Mouse (Mus musculus) G1E (cell line): ENCODE measurements around the gene Htr2a. TPM values are rescaled to one million over a fixed set of nuclear protein-coding genes. Genes with fewer than 3 reads are reported as not detected.

Source experiments
- ATAC-seq: 2 replicates; pipeline ENCODE4 v1.8.0; 2016; ENCODE audit warnings: mild to moderate bottlenecking; ENCODE audit not compliant: insufficient number of reproducible peaks, poor library complexity, low FRiP score, severe bottlenecking; ENCODE audit errors: extremely low read depth
- DNase-seq: peaks from one replicate; pipeline ENCODE4 v3.0.0; 2012; ENCODE audit warnings: low spot score
- H3K27me3 ChIP-seq: 2 replicates; pipeline ENCODE4 v1.6.1; 2012; ENCODE audit warnings: mild to moderate bottlenecking, low read length, inconsistent platforms; ENCODE audit not compliant: insufficient read depth
- H3K36me3 ChIP-seq: replicated peaks from 2 replicates; pipeline ENCODE3; 2012; ENCODE audit warnings: mild to moderate bottlenecking, inconsistent platforms
- H3K4me1 ChIP-seq: 2 replicates; pipeline ENCODE4 v1.6.1; 2012; ENCODE audit warnings: low read depth, low read length, inconsistent platforms, mixed read lengths; ENCODE audit not compliant: insufficient read depth
- H3K4me3 ChIP-seq: 2 replicates; pipeline ENCODE4 v1.5.1; 2012; ENCODE audit warnings: low read depth, mild to moderate bottlenecking, inconsistent platforms, low read length, moderate library complexity, mixed read lengths
- H3K9me3 ChIP-seq: replicated peaks from 2 replicates; pipeline ENCODE4 v1.6.1; 2012; ENCODE audit warnings: inconsistent platforms
- CTCF ChIP-seq: IDR thresholded peaks from 2 replicates; pipeline ENCODE4 v1.5.1; 2012; ENCODE audit warnings: low read depth, low read length, inconsistent platforms, mixed read lengths
- GATA1 ChIP-seq: IDR thresholded peaks from 2 replicates; pipeline ENCODE4 v1.6.1; 2012; ENCODE audit warnings: borderline replicate concordance, low read length, inconsistent platforms, mixed read lengths
- GATA2 ChIP-seq: IDR thresholded peaks from 2 replicates; pipeline ENCODE4 v1.6.1; 2012; ENCODE audit warnings: low read depth, low read length, inconsistent platforms, borderline replicate concordance
- POLR2AphosphoS5 ChIP-seq: IDR thresholded peaks from 2 replicates; pipeline ENCODE4 v1.6.1; 2012; ENCODE audit warnings: low read depth, low read length, inconsistent platforms; ENCODE audit not compliant: insufficient replicate concordance
- TAL1 ChIP-seq: conservative IDR thresholded peaks from 2 replicates; pipeline ENCODE4 v1.6.1; 2012; ENCODE audit warnings: low read depth, low read length, inconsistent platforms, mixed read lengths
- polyA plus RNA-seq: library from polyadenylated mRNA; stranded (reverse); fragments of >175 nt; gene quantifications from 2 replicates; pipeline ENCODE4 v1.2.3, GENCODE M21; 2012
- total RNA-seq, 2 experiments: library from RNA; stranded (forward) in 1 of 2; stranded (reverse) in 1 of 2; fragments of 200-1000 nt in 1 of 2; fragments of >200 nt in 1 of 2; fragmentation: Nextera tagmentation in 1 of 2; gene quantifications; 2 replicates each; pipeline ENCODE4 v1.2.3; 2014 to 2017

Htr2a gene
- total and polyA plus RNA-seq, 3 experiments = 0.16 TPM; not detected in 2

DNA sequence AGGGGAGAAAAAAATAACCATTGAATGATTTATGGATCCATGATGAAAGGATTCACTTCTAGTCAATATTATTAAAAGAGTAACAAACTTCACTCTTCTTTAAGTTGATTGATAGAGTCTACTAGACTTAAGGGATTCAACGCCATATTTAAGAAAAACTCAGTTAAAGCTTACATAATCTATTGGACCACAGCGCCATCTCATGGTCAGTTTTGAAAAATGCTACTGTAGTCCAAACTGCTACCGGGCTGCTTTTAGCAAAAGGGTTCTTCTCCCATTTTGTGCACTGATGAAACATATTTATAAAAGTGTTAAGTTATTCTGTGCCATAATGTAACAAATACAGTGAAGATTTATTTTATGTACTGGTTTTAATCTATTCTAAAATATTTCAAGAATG, 68.4 kb downstream of the Htr2a start:
- no peak for TF ChIP-seq CTCF
- TF ChIP-seq GATA2 = no peak
- no peak for TF ChIP-seq TAL1
- TF ChIP-seq POLR2AphosphoS5 = no peak
- TF ChIP-seq GATA1 = no peak
- Histone ChIP-seq H3K27me3 (peaks cover 11% of the 10 kb centered on the region), H3K9me3 (no peaks in the 10 kb centered on the region), H3K36me3 (no peaks in the 10 kb centered on the region), H3K4me3 (no peak overlapping the region), H3K4me1 (peaks cover 5% of the 10 kb centered on the region)
- peak; percentile 21 for DNase-seq
- ATAC-seq = peak; percentile 45

DNA sequence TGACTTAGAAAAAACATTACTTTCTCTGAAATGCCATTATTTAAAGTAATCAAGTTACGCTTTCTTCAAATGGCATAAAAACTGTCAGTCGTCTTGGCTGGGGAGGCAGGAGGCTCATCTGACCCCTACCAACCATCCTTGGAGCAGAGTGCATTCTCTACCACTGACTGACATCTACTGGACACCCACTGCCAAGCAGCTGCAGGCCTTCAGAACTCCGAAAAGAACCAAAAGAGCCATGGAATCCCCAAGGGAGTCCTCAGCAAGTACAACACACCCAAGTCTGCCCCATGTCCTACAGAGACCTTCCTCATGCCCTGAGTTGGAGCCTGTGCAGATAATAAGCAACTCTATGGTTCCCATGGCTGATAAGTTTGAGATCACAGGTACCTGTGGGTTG, 82.9 kb downstream of the Htr2a start:
- Histone ChIP-seq H3K9me3 (no peaks in the 10 kb centered on the region), H3K4me3 (no peak overlapping the region), H3K27me3 (peaks cover 41% of the 10 kb centered on the region), H3K36me3 (no peaks in the 10 kb centered on the region), H3K4me1 (no peaks in the 10 kb centered on the region)
- no peak for DNase-seq
- no peak for ATAC-seq
- TF ChIP-seq TAL1 = no peak
- no peak for TF ChIP-seq GATA1
- no peak for TF ChIP-seq POLR2AphosphoS5
- TF ChIP-seq GATA2 = no peak
- no peak for TF ChIP-seq CTCF

- ATAC-seq (no peak; the same call in 1 of the 2 replicates), DNase-seq (no peak)
- peaks cover 17% of the 10 kb centered on the region for H3K36me3 ChIP-seq
- 0 out of 2 replicates have a peak, but pooled peaks cover 8% of the 10 kb centered on the region for H3K27me3 ChIP-seq
- TF ChIP-seq GATA1 (no peak), CTCF (no peak), TAL1 (no peak), POLR2AphosphoS5 (no peak), GATA2 (no peak)
- peak overlapping the region; percentile 78 for H3K4me3 ChIP-seq
- H3K9me3 ChIP-seq = no peaks in the 10 kb centered on the region
- H3K4me1 ChIP-seq = peaks cover 15% of the 10 kb centered on the region
These were observed 90.8 kb downstream of the Htr2a start for GRCm38 (mm10) chr14:74731221-74732078.

DNA sequence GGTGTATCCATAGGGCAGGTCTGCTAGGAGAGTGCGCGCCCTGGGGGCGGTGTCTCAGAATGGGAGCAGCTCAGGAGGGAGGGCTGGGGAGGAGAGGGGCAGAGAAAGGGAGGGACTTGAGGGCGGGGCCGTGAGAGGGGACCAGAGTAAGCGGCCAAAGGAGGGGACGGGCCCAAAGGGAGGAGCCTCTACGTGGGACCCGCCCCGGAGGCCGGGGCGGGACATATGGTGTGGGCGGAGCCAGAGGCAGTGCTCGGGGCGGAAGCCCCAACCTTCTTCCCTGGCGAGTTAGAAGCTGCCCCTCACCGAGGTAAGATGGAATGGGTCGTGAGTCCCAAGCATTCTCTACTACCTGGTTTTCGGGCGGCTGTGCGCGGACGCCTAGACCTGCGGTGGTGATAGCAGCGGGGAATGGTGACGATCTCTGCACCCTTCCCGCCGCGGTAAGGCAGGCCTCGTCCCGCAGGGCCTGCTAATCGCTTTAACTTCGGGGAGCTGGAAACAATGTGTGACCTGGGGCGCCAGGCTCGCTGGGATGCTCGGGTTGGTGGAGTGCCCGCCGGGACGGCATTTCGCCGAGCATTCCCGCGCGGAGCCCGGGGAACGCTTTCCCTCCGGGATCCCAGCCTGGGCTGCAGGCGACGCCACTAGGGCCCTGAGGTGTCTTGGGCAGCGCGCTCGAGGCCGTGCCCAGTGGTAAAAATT, 91.6 kb downstream of the Htr2a start, which contains the start of gene Esd:
TSS of gene Esd (plus strand) at position 219 of the 705 bp plus-strand sequence.
- DNase-seq (peak; percentile 60), ATAC-seq (peak; percentile 98)
- H3K9me3 ChIP-seq = no peaks in the 10 kb centered on the region
- H3K36me3 ChIP-seq = peaks cover 25% of the 10 kb centered on the region
- 0 out of 2 replicates have a peak, but pooled peaks cover 4% of the 10 kb centered on the region for H3K27me3 ChIP-seq
- TF ChIP-seq POLR2AphosphoS5 (no peak), CTCF (no peak), GATA1 (no peak), TAL1 (no peak), GATA2 (no peak)
- peak within 1 kb of the TSS; percentile 78 for H3K4me3 ChIP-seq
- H3K4me1 ChIP-seq = peaks cover 18% of the 10 kb centered on the region

- Histone ChIP-seq H3K4me1 (peaks cover 18% of the 10 kb centered on the region), H3K27me3 (no peaks in the 10 kb centered on the region), H3K9me3 (no peaks in the 10 kb centered on the region), H3K4me3 (no peak overlapping the region; the same call in 1 of the 2 replicates), H3K36me3 (peaks cover 35% of the 10 kb centered on the region)
- no peak for DNase-seq
- 0 out of 2 replicates have a peak, but pooled peaks have one; percentile 10 for ATAC-seq
- TF ChIP-seq POLR2AphosphoS5 (no peak), GATA2 (no peak), TAL1 (no peak), GATA1 (no peak), CTCF (no peak)
These were observed 92.8 kb downstream of the Htr2a start for GRCm38 (mm10) chr14:74733397-74733796.

- Histone ChIP-seq H3K9me3 (no peaks in the 10 kb centered on the region), H3K36me3 (peaks cover 56% of the 10 kb centered on the region), H3K27me3 (no peaks in the 10 kb centered on the region), H3K4me1 (peaks cover 18% of the 10 kb centered on the region), H3K4me3 (no peak overlapping the region)
- TF ChIP-seq GATA2 (no peak), GATA1 (no peak), CTCF (no peak)
- DNase-seq (no peak), ATAC-seq (no peak)
These were observed 94.8 kb downstream of the Htr2a start for GRCm38 (mm10) chr14:74735471-74735870.
